Mouse (Mus musculus): Measurements from ENCODE around the gene Acp5.
"Not testable (repeated sequence)": the region's sequence is repeated elsewhere in the genome, so short reads cannot be mapped to it uniquely, and the experiment has no call there.

The Acp5 gene

DNA sequence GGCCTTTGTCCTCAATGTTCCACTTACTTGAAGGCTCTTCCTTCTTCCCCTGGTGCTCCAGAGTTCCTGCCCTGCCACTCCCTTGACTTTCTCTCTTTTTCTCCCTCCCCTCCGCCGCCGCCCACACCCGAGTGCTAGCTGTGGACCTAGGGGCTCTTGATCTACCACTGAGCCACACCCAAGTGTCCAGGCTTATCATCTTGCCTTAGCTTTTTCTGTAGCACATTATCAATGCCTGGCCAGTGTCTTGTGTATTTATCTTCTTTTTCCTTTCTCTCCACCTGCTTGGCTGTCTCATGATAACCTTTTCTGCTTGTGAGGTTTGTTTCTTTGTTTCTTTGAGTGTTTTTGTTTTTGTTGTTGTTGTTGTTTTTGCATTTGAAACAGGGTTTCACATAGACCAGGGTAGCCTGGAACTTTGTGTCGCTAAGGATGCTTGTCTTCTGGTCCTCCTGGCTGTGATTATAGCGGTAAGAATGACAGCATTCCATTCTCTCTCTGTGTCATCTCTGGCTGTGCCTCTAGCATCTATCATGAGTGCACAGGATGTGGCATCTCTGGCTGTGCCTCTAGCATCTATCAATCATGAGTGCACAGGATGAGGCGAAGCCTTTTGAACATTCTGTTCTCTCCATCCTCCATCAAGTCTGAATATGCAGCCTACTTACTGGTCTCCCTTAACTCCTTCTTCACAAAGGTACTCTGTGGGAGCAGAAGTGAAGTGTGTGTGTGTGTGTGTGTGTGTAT, at the start of gene Acp5:
Gene Acp5 (minus strand): TSS at position 68 of the 747 bp plus-strand sequence.
- DNase-seq: no peak

- DNase-seq: no peak
Observed at GRCm38 (mm10) chr9:22172318-22172717, 36.8 kb upstream of the Acp5 start.

DNA sequence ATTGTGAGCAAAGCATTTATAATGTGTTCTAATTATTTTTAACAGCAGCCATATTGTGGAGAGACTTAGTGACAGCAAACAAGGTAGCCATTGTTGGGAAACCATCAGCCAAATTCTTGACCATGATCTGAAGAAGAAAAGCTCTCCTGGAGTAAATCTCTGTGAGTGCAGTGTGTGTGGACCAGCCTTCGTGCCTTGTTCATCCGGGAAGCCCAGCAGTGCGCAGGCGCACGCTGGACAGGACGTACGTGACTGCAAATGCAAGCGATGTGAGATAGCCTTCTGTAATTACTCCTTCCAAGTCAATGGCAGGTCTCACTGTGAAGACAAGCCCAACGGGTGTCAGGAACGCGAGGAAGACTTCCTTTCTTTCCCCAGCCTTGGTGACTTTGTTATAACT, 33.8 kb upstream of the Acp5 start:
- no peak for DNase-seq

GRCm38 (mm10) chr9:22167751-22168150, 32.2 kb upstream of the Acp5 start:
- DNase-seq: no peak

DNA sequence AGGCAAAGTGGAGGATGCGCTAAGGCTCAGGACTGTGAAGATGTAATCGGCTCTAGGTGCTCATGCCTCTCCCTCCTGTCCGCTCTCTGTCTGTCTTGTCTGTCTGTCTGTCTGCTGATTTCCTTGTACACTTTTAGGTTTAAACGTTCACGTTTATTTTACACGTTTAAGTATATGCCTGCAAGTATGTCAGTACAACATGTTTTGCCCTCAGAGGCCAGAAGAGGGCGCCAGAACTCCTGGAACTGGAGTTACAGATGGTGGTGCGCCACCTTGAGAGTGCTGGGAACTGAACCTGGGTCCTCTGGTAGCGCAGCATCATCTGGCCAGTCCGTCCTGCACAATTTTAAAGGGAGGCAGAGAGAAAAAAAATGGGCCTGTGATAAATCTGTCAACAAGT, 31.2 kb upstream of the Acp5 start:
- no peak for DNase-seq

GRCm38 (mm10) chr9:22165964-22166363, 30.5 kb upstream of the Acp5 start:
- DNase-seq: no peak

DNA sequence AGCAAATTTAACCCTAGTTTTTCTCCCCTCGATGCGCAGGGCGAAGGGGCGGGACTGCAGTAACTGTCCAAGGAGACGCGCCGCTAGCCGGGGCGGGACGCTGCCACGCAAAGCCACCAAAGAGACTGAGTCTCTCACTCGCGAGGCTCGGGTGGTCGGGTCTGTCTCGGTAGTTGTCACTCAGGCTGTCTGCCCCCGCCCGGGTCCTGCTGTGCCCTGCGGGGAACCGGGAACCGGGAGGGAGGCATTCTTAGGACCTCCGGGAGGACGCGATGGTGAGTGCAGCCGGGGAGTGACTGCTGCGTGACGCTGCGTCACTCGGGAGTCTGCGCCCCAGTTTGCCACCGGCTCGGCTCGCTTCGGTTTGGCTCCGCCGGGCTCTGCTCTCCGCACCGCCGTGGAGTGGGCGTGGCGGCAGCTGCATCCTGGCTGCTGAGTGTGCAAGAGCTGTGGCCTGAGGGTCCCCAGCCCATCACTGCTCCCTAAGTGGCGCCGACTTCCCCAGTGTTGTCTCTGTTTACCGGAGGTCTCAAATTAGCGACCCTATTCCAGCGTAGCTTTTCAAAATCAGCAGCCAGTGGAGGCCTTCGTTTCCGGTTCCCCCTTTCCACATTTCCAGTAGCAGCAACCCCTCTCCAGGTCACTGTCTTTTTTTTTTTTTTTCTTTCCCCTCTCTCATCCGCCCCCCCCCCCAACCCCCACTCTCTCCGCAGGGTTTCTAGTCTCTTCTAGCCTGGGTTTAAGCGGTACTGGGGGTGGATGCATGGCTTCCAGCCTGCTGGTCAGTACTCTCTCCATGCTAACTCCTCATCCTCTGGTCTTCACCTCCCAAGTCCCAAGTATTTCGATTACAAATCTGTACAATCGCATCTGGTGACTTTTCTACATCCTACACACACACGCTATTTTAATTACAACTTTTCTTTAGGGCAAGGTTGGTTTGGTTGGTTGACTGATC, 29.5 kb upstream of the Acp5 start:
- peak; percentile 51 for DNase-seq

DNA sequence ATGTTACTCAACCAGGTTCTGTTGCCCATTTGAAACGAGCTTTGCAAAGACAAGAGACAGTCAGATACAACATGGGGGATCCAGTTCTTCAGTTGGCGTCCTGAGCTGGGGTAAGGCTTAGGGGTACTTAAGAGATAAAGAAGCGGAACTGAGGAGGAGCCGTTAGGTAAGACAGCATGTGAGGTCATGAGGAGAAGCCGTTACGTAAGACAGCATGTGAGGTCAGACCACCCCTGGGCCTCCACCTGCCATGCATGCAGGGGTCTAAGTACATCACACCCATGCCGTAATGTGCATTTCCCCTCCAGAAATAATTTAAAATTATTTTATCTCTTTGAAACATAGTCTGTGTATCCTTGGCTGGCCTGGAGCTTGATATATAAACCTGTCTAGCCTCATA, 27.4 kb upstream of the Acp5 start:
- DNase-seq: no peak

DNA sequence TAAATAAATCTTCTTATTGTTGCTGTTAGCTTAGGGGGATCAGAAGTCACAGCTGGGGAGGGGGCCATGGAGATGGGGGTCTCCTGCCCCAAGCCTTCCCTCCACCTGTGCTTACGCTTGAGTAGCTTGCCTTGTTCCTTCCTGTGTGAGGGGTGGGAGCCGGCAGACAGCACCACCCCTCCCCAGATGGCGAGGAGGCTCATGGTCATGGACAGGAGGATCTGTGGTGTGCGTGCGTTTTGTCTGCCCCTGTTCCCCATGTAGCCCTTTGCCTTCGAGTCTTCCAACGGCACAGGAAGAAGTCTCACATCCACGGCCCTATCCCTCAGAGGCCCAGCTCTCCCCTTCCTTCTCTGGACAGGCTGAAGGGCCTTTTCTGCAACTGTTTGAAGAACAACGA, 26.8 kb upstream of the Acp5 start:
- DNase-seq: no peak

DNA sequence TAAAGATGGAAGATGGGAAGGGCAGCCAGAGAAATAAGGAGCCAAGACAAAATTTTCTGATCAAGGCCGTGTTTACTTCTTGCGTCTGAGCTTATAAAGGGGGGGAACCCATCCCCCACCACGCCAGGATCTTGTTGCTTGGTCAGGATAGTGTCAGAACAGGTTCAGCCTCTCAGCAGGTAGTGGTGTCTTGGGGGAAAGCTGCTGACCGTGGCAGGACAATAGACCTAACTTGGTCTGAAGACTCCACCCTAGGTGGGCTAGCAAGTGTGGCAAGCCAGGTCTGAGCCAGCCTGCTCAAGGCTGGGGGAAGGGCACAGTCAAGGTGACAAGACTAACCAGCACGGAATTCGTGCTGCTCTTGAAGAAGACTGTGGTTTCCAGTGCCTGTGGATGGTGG, 25.8 kb upstream of the Acp5 start:
- DNase-seq: no peak

DNA sequence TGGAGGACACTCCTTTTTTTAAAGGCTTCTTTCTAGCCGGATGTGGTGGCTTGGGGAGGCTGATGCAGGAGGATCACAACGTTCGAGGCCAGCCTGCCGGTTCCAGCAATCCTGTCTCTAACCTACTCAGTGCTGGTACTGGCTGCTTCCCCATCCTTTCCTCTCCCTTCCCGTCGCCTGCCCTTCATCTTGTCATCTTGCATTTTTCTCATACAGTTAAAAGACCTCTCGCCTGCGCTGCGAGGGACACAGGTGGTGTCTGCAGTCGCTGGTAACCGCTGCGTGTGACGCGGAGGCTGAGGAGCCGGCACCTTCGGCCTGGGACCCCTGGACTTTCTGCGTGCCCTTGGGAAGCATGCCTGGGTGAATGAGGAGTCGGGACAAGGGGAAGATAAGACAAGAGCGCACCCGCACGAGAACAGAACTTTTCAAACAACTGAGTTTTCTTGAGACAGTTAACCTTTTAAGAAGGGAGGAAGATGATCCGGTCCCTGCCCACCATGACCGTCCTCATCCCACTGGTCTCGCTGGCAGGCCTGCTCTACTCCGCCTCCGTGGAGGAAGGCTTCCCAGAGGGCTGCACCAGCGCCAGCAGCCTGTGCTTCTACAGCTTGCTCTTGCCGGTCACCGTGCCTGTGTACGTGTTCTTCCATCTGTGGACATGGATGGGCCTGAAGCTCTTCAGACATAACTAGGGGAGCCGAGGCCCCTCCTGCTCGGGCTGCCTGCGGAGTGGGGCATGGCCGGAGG, 22.2 kb upstream of the Acp5 start:
- peak; percentile 43 for DNase-seq

DNA sequence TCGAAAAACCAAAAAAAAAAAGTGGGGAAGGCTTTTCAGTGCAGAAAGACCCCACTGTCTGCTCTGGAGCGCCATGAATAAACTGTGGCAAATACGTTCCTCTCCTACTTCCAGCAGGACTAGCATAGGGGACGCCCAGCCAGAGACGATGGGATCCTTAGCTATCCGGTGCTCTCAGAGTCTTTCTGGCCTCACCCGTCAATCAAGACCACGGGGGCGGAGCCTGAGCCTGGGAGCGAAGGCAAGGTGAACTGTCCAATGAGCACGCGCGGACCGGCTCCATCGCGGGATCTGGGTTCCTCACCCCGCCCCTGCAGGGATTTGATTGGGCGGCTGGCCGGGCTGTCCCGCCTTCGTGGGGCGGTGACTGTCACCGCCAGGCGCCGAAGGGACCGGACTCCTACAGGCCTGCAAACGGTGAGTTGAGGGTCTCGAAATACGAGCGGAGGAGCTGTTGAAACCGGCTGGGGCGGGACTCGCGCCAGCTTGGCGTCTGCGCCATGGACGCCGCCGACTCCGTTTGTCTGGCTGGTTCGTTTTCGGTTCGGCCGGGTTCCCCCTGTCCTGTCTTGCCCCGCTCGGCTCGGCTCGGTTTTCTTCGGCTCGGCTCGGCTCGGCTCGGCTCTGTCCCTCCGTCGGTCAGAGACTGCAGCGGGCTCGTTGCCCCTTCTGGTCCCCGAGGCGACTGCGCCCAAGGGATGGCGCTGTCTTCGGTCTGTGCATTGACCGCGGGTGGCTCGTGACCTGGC, 21.2 kb upstream of the Acp5 start, which contains the start of gene Pigyl:
Gene Pigyl (plus strand): TSS at position 350 of the 749 bp plus-strand sequence.
- DNase-seq: peak; percentile 99

DNA sequence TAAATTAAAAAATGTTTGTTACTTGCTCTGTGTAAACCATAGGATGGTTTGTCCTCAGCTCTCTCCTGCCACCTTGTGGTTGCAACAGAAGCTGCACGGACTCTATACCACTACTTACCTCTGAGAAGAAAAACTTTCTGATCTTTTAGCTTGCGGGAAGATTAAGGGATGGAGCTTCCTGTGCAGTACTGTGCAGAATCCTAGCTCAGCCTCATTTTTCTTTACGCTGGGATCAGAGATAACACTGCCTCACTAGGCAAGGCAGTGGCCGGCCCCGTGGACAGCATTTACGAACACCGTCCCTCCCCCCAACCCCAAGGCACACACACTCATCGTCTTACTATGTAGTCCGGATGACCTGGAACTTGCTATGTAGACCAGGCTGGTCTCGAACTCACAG, 20.1 kb upstream of the Acp5 start:
- DNase-seq: peak; percentile 72

DNA sequence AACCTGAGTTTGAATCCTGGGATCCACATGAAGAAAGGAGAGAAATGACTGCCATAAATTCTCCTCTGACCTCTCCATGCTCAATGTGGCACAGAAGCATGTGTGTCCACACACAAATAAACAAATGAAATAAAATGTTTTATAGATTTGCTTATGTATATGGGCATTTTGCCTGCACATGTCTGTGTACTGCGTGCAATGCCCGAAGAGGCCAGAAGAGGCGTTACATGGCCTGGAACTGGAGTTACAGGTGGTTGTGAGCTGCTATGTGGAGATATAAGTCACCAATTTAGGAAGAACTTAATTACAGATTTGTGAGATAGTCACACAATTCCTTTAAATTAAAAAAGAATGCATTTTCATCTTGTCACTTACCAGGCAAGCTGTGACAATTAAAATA, 18.3 kb upstream of the Acp5 start:
- no peak for DNase-seq

GRCm38 (mm10) chr9:22150946-22151345, 15.4 kb upstream of the Acp5 start:
- DNase-seq: no peak

- not testable (repeated sequence) for DNase-seq
Observed at GRCm38 (mm10) chr9:22150249-22150693, 14.8 kb upstream of the Acp5 start.

DNA sequence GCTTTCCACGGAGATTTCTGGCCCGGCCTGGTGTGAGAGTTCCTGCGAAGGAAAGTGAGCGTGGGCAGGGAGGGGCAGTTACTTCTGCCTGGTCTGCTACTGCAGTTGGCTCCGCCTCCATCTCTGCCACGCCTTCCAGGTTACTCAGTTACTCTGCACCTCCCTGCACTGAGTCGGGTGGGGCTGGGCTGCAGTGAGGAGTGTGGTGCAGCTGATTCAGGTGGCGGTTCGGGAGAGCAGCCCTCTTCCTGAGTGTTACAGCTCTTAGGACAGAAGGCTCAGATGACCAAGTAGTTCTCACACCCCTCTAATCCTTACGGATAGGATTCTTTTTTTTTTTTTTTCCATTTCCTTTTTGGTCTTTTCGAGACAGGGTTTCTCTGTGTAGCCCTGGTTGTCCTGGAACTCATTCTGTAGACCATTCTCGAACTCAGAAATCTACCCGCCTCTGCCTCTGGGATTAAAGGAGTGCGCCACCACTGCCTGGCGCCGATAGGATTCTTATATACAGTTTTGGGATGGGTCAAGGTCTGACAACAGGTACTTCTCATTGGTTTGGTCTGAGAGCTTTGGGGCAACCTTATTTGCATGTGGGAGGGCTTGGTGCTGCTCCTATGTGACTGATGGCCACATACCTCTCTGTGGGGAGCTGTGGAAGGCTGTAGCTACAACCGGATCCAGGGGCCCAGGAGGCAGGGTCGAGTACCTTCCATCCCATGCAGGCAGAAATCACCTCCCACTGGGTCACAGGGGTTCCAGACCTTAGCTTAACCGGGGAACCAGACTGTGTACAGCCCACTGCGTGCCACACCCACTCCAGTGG, 14.1 kb upstream of the Acp5 start:
- DNase-seq: no peak

DNA sequence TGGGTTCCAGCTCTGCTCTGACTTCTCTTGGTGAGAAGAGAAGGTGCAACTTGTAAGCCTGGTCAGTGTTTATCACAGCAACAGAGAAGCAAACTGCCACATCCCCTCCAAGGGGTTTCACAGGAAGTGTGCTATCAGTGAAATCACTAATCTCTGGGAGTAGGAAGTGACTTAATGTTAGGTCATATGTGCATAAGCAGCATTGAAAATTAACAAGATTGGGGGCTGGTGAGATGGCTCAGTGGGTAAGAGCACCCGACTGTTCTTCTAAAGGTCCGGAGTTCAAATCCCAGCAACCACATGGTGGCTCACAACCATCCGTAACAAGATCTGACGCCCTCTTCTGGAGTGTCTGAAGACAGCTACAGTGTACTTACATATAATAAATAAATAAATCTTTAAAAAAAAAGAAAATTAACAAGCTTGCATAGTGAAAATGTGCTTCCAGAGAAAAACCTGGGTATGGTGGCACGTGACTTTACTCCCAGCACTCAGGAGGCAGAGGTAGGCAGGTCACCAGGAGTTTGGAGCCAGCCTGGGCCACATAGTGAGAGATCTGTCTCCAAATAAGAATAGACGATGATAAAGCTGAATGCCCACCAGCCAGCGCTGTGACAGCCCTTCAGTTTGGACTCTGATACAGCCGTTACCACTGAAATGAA, 8.9 kb upstream of the Acp5 start:
- DNase-seq: no peak

DNA sequence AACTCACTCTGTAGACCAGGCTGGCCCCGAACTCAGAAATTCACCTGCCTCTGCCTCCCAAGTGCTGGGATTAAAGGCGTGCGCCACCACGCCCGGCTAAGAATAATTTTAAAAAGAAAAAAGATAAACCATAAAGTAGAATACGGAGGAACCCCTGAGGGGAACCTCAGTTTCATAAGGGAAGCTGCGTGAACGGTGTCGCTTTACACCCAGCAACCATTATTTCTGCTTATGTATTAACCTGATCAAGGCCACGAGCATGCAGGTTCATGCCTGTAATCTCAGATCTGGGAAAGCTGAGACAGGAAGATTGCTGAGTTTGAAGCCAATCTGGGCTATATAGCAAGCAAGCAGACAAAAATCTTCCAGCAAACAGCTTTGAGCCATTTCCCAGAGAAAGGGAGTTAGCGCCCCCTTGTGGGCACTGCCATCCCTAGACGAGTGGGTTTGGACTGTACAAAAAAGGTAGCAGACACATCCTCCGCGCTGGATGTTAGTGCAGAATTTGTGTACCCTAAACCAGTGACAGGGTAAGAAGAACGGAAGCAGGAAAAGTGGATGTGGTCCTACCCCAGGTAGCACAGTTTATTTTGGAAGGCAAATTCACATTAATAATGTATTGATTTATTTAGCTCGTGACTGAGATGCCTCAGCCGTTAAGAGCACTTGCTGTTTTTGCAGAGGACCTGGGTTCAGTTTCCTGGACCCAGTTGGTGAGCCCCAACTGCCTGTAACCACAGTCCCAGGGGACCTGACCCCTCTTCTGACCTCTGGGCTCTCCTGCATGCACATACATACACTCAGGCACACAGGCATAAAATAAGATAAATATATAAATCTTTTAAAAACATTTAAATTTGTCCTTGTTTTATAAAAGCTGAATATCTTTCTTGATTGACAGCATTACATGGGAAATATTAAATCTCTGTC, 7.9 kb upstream of the Acp5 start:
- DNase-seq: peak; percentile 91

GRCm38 (mm10) chr9:22139746-22140145, 4.2 kb upstream of the Acp5 start:
- peak; percentile 64 for DNase-seq

All from cerebellum, adult 8-10 months (tissue).